Mouse (Mus musculus) 3134 (cell line): ENCODE data around the gene Fkbp5.
"Not testable (repeated sequence)": the region's sequence is repeated elsewhere in the genome, so short reads cannot be mapped to it uniquely, and the experiment has no call there.

Experiments
- DNase-seq: peaks from one replicate; pipeline ENCODE4 v3.0.0-alpha.2; 2011; ENCODE audit warnings: low spot score; ENCODE audit not compliant: insufficient read length; ENCODE audit errors: extremely low read depth

The Fkbp5 gene

GRCm38 (mm10) chr17:28386150-28386905, 131.0 kb downstream of the Fkbp5 start:
- DNase-seq: peak; percentile 39

- DNase-seq: no peak
These were observed 133.0 kb downstream of the Fkbp5 start for GRCm38 (mm10) chr17:28384298-28384697.

GRCm38 (mm10) chr17:28380255-28380654, 137.1 kb downstream of the Fkbp5 start:
- DNase-seq: no peak

GRCm38 (mm10) chr17:28375592-28376061, 141.7 kb downstream of the Fkbp5 start:
- peak; percentile 68 for DNase-seq

- no peak for DNase-seq
These were observed 142.8 kb downstream of the Fkbp5 start for GRCm38 (mm10) chr17:28374494-28374893.

- peak; percentile 67 for DNase-seq
These were observed 143.5 kb downstream of the Fkbp5 start for GRCm38 (mm10) chr17:28373821-28374220.

- no peak for DNase-seq
These were observed 145.4 kb downstream of the Fkbp5 start for GRCm38 (mm10) chr17:28371941-28372340.

GRCm38 (mm10) chr17:28371286-28371685, 146.0 kb downstream of the Fkbp5 start:
- peak; percentile 41 for DNase-seq

GRCm38 (mm10) chr17:28369056-28369455, 148.3 kb downstream of the Fkbp5 start:
- DNase-seq: no peak

GRCm38 (mm10) chr17:28368449-28368848, 148.9 kb downstream of the Fkbp5 start:
- peak; percentile 86 for DNase-seq

- no peak for DNase-seq
These were observed 152.2 kb downstream of the Fkbp5 start, which contains the start of gene Tulp1 for GRCm38 (mm10) chr17:28365122-28365521. Gene Tulp1 (minus strand): TSS chr17:28365222.

GRCm38 (mm10) chr17:28363507-28363906, 153.8 kb downstream of the Fkbp5 start:
- DNase-seq: no peak

GRCm38 (mm10) chr17:28362653-28363292, 154.6 kb downstream of the Fkbp5 start:
- no peak for DNase-seq

GRCm38 (mm10) chr17:28361921-28362652, 155.2 kb downstream of the Fkbp5 start:
- DNase-seq: no peak

- no peak for DNase-seq
These were observed 156.6 kb downstream of the Fkbp5 start for GRCm38 (mm10) chr17:28360531-28361277.

- DNase-seq: not testable (repeated sequence)
These were observed 158.6 kb downstream of the Fkbp5 start for GRCm38 (mm10) chr17:28358576-28359261.

- DNase-seq: no peak
These were observed 161.5 kb downstream of the Fkbp5 start for GRCm38 (mm10) chr17:28355871-28356270.

GRCm38 (mm10) chr17:28352018-28352417, 165.3 kb downstream of the Fkbp5 start:
- no peak for DNase-seq

- no peak for DNase-seq
These were observed 165.9 kb downstream of the Fkbp5 start for GRCm38 (mm10) chr17:28351353-28351890.
